Mouse (Mus musculus) midbrain, embryonic 12.5 days (tissue): ENCODE measurements at regions not wholly inside any gene's neighbourhood (a gene's known extent, or its start where the extent isn't known, plus 50 kb on each side); places are given as distances from the start of the nearest gene placed in this dataset.

Experiments used
- ATAC-seq: fragments of 200-750 bp; cut with Nextera tagmentation; 2 replicates; pipeline ENCODE4 v1.8.0; 2017; ENCODE audit warnings: low read depth, moderate TSS enrichment, moderate library complexity; ENCODE audit not compliant: low FRiP score
- H3K27ac ChIP-seq: fragments of 300-500 bp; sonication (generic); replicated peaks from 2 replicates; pipeline ENCODE4 v1.5.1; 2016; ENCODE audit warnings: mild to moderate bottlenecking
- H3K27me3 ChIP-seq: fragments of 300-500 bp; sonication (generic); 2 replicates; pipeline ENCODE4 v1.6.1; 2016; ENCODE audit warnings: mild to moderate bottlenecking
- H3K36me3 ChIP-seq: fragments of 300-500 bp; sonication (generic); 2 replicates; pipeline ENCODE4 v1.6.1; 2016
- H3K4me1 ChIP-seq: fragments of 300-500 bp; sonication (generic); 2 replicates; pipeline ENCODE4 v1.6.1; 2016
- H3K4me2 ChIP-seq: fragments of 300-500 bp; sonication (generic); replicated peaks from 2 replicates; pipeline ENCODE4 v1.6.1; 2016; ENCODE audit warnings: mild to moderate bottlenecking, moderate library complexity
- H3K4me3 ChIP-seq: fragments of 300-500 bp; sonication (generic); 2 replicates; pipeline ENCODE4 v1.5.1; 2016; ENCODE audit warnings: mild to moderate bottlenecking
- H3K9ac ChIP-seq: fragments of 300-500 bp; sonication (generic); replicated peaks from 2 replicates; pipeline ENCODE4 v1.6.1; 2016; ENCODE audit warnings: mild to moderate bottlenecking, moderate library complexity
- H3K9me3 ChIP-seq: fragments of 300-500 bp; sonication (generic); 2 replicates; pipeline ENCODE4 v1.6.1; 2016; ENCODE audit warnings: mild to moderate bottlenecking
- WGBS: fragments of 180-500 bp; shearing (Covaris S2); methylation state at CpG from one replicate; pipeline ENCODE4 v1.1.7; 2016; 5-methylcytosine and 5-hydroxymethylcytosine counted together

GRCm38 (mm10) chr6:100975835-100976234 lies 142.4 kb downstream of the Ppp4r2 start:
- Histone ChIP-seq H3K27me3 (no peaks in the 10 kb centered on the region; the same call in 1 of the 2 replicates), H3K4me1 (peaks cover 21% of the 10 kb centered on the region), H3K4me3 (no peak overlapping the region), H3K27ac (no peak overlapping the region), H3K9ac (no peak overlapping the region), H3K9me3 (no peaks in the 10 kb centered on the region), H3K36me3 (no peaks in the 10 kb centered on the region), H3K4me2 (no peak overlapping the region)
- 54% methylated on average over 6 of the region's 6 CpGs for WGBS
- ATAC-seq, result no peak

- 61% methylated on average over 9 of the region's 9 CpGs for WGBS
- Histone ChIP-seq H3K9ac (no peak overlapping the region), H3K4me2 (no peak overlapping the region), H3K27me3 (no peaks in the 10 kb centered on the region; the same call in 1 of the 2 replicates), H3K4me3 (no peak overlapping the region), H3K36me3 (no peaks in the 10 kb centered on the region), H3K27ac (peak overlapping the region; percentile 36), H3K4me1 (peaks cover 17% of the 10 kb centered on the region), H3K9me3 (no peaks in the 10 kb centered on the region)
- ATAC-seq, result no peak
Measured at GRCm38 (mm10) chr6:100977201-100977691, 143.8 kb downstream of the Ppp4r2 start.

DNA sequence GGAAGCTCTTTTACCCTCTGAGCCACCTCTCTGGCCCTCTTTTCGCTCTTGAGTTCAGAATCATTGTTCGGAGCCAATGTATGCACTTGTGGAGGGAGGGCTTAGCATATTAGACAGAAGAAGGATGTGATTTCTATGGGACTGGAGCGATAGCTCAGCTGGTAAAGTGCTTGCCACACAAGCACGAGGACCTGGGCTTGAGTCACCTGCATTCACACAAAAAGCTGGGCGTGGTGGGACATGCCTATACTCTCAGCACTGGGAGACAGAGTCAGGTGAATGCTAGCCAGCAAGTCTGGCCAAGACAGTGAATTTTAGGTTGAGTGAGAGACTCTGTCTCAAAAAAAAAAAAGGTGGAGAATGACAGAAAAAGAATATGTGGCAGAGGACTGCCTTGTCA lies 144.7 kb downstream of the Ppp4r2 start:
- H3K4me3 ChIP-seq, result no peak overlapping the region
- H3K4me2 ChIP-seq, result no peak overlapping the region
- peaks cover 17% of the 10 kb centered on the region for H3K4me1 ChIP-seq
- H3K27ac ChIP-seq, result peak overlapping the region; percentile 20; the same call in 1 of the 2 replicates
- no peaks in the 10 kb centered on the region; the same call in 1 of the 2 replicates for H3K27me3 ChIP-seq
- H3K36me3 ChIP-seq, result no peaks in the 10 kb centered on the region
- H3K9me3 ChIP-seq, result no peaks in the 10 kb centered on the region
- 78% methylated on average over 5 of the region's 5 CpGs for WGBS
- no peak overlapping the region for H3K9ac ChIP-seq
- ATAC-seq, result no peak

GRCm38 (mm10) chr6:100978727-100979460 lies 145.5 kb downstream of the Ppp4r2 start:
- Histone ChIP-seq H3K9me3 (no peaks in the 10 kb centered on the region), H3K27me3 (no peaks in the 10 kb centered on the region; the same call in 1 of the 2 replicates), H3K4me1 (peaks cover 14% of the 10 kb centered on the region), H3K27ac (no peak overlapping the region), H3K4me3 (no peak overlapping the region), H3K4me2 (no peak overlapping the region), H3K36me3 (no peaks in the 10 kb centered on the region), H3K9ac (no peak overlapping the region)
- no peak for ATAC-seq
- 75% methylated on average over 9 of the region's 9 CpGs for WGBS

DNA sequence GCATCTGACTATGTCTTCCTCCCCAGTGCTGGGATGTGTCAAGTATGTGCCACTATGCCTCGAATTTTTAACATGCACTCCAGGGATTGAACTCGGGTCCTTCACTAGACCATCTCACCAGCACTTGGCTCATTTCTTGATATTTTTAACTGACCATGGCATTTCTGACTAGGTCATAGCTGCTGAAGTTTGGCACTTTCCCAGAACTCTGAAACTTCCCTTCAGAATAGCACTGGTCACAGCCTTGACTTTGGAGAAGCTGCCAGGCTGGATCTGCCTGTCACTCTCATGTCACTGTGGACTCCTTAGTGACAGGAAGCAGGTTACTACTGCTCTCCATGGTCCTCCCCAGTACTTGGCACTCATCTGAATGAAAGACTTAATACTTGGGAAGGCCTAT lies 146.7 kb downstream of the Ppp4r2 start:
- no peak overlapping the region for H3K4me3 ChIP-seq
- H3K27ac ChIP-seq, result no peak overlapping the region
- H3K9ac ChIP-seq, result no peak overlapping the region
- H3K27me3 ChIP-seq, result no peaks in the 10 kb centered on the region; the same call in 1 of the 2 replicates
- no peak overlapping the region for H3K4me2 ChIP-seq
- no peaks in the 10 kb centered on the region for H3K36me3 ChIP-seq
- H3K9me3 ChIP-seq, result no peaks in the 10 kb centered on the region
- no peak for ATAC-seq
- WGBS, result 79% methylated on average over 2 of the region's 2 CpGs
- peaks cover 14% of the 10 kb centered on the region for H3K4me1 ChIP-seq

DNA sequence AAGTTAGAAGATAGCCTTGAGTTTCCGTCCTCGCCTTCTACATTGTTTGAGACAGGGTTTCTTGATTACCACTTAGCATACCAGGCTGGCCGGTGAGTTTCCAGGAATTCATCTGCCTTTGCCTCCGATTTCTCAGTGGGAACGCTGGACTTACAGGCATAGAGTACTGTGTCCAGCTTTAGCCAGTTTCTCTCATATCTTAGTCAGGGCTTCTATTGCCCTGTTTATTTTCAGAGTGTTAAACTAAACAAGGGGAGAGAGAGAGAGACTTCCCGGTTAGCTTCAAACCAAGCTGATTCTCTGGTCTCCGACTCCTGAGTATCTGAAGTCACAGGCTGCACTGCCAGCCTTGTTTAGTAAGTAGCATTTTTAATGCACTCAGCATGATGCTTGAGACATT lies 151.4 kb downstream of the Ppp4r2 start:
- Histone ChIP-seq H3K27me3 (no peaks in the 10 kb centered on the region; the same call in 1 of the 2 replicates), H3K9ac (no peak overlapping the region), H3K36me3 (no peaks in the 10 kb centered on the region), H3K4me3 (no peak overlapping the region), H3K4me1 (no peaks in the 10 kb centered on the region), H3K27ac (no peak overlapping the region), H3K9me3 (no peaks in the 10 kb centered on the region), H3K4me2 (no peak overlapping the region)
- 67% methylated on average over 7 of the region's 7 CpGs for WGBS
- ATAC-seq, result no peak

DNA sequence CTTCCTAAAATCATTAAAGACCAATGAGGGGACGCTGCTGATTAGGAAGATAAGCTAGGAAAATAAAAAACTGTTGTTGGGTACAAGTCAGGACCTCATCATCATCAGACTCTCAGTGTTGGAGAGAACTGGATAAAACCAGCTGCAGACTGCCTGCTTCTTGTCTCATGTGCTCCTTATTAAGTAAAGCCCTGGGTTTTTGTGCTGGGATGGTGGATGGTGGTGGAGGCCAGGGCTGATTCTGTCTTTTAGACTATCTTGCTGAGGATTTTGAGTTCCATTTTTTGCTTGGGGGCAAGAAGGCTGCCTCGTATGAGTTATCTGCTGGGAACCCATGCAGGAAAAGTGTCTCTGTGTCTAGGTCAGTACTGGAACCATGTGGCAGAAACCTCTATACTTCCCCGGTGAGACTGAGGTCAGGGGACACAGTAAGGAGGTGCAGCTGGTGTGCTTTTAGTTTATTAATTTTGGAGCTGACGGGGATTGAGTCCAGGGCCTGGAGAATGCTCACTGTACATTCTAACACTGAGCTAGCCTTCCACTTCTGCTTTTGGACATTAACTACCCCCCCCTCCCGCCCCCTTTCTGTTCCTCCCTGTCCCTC lies 152.0 kb downstream of the Ppp4r2 start:
- H3K36me3 ChIP-seq, result no peaks in the 10 kb centered on the region
- WGBS, result 76% methylated on average over 5 of the region's 5 CpGs

DNA sequence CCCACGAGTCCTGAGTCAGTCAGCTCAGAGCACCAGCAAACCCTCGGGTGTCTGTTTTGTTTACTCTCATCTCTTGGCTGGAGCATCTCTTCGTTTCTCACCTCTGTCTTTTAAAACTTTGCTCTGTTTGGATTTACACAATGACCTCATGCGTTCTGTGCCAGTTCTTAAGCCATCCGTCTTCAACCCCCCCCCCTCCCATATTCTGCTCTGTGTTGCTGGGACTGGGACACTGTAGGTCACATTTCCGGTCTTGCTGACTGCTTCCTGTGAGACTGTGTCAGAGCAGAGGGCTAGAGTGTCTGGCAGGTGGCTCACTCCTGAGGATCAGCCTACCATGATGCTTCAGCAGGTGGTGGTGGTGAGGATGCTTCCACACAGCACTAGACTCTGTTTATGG lies 155.1 kb downstream of the Ppp4r2 start:
- Histone ChIP-seq H3K4me2 (no peak overlapping the region), H3K4me1 (no peaks in the 10 kb centered on the region), H3K4me3 (no peak overlapping the region), H3K27me3 (no peaks in the 10 kb centered on the region; the same call in 1 of the 2 replicates), H3K36me3 (no peaks in the 10 kb centered on the region), H3K27ac (no peak overlapping the region), H3K9me3 (no peaks in the 10 kb centered on the region), H3K9ac (no peak overlapping the region)
- ATAC-seq, result no peak
- 79% methylated on average over 6 of the region's 6 CpGs for WGBS

More for the DNA sequence above, 152.0 kb downstream of the Ppp4r2 start:
- Histone ChIP-seq H3K4me2 (no peak overlapping the region), H3K4me1 (no peaks in the 10 kb centered on the region), H3K27ac (no peak overlapping the region), H3K27me3 (no peaks in the 10 kb centered on the region), H3K9me3 (no peaks in the 10 kb centered on the region), H3K4me3 (no peak overlapping the region), H3K9ac (no peak overlapping the region)
- no peak for ATAC-seq

DNA sequence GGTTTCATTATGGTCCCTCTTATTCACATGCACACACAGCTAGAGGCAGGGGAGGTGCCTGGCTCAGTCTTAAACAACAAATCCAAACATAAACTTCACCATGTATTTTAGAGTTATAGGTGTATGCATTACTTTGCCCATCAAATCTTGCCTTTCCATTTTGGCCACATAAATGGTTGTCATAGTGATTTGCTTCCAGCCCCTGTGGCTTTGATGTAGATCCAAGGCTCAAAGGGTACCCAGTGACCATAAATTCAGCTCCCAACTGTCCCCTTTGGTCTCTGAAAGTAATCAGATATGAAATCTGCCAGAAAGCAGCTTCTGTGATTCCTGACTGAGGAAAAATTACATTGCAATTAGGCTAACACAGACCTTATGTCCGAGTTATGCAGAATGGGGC lies 160.0 kb downstream of the Ppp4r2 start:
- Histone ChIP-seq H3K9ac (no peak overlapping the region), H3K4me1 (peaks cover 6% of the 10 kb centered on the region; the same call in 1 of the 2 replicates), H3K4me2 (no peak overlapping the region), H3K36me3 (no peaks in the 10 kb centered on the region), H3K27ac (no peak overlapping the region), H3K27me3 (no peaks in the 10 kb centered on the region; the same call in 1 of the 2 replicates), H3K4me3 (no peak overlapping the region), H3K9me3 (no peaks in the 10 kb centered on the region)
- ATAC-seq, result no peak
- WGBS, result 86% methylated on average over 1 of the region's 1 CpGs

- ATAC-seq, result peak; percentile 83
- H3K27ac ChIP-seq, result no peak overlapping the region
- no peak overlapping the region for H3K4me3 ChIP-seq
- no peak overlapping the region; the same call in 1 of the 2 replicates for H3K4me2 ChIP-seq
- 30% methylated on average over 6 of the region's 6 CpGs for WGBS
- peaks cover 6% of the 10 kb centered on the region; the same call in 1 of the 2 replicates for H3K4me1 ChIP-seq
- no peaks in the 10 kb centered on the region; the same call in 1 of the 2 replicates for H3K27me3 ChIP-seq
- H3K9me3 ChIP-seq, result no peaks in the 10 kb centered on the region
- no peak overlapping the region for H3K9ac ChIP-seq
- H3K36me3 ChIP-seq, result no peaks in the 10 kb centered on the region
Measured at GRCm38 (mm10) chr6:100995874-100996560, 162.6 kb downstream of the Ppp4r2 start.

GRCm38 (mm10) chr6:100998285-100998684 lies 164.9 kb downstream of the Ppp4r2 start:
- Histone ChIP-seq H3K9ac (no peak overlapping the region), H3K27me3 (no peaks in the 10 kb centered on the region), H3K4me1 (peaks cover 6% of the 10 kb centered on the region; the same call in 1 of the 2 replicates), H3K9me3 (no peaks in the 10 kb centered on the region), H3K27ac (no peak overlapping the region), H3K4me3 (no peak overlapping the region), H3K36me3 (no peaks in the 10 kb centered on the region), H3K4me2 (no peak overlapping the region)
- 89% methylated on average over 1 of the region's 1 CpGs for WGBS
- ATAC-seq, result no peak

- Histone ChIP-seq H3K4me1 (no peaks in the 10 kb centered on the region), H3K9me3 (no peaks in the 10 kb centered on the region), H3K27ac (no peak overlapping the region), H3K4me3 (no peak overlapping the region), H3K27me3 (no peaks in the 10 kb centered on the region), H3K9ac (no peak overlapping the region), H3K4me2 (no peak overlapping the region), H3K36me3 (no peaks in the 10 kb centered on the region)
- WGBS, result 84% methylated on average over 1 of the region's 1 CpGs
- ATAC-seq, result no peak
Measured at GRCm38 (mm10) chr6:101003901-101004300, 170.5 kb downstream of the Ppp4r2 start.
